Mouse (Mus musculus) left cerebral cortex, adult 9 months (tissue): ENCODE results near the gene Flt3.
A peak's percentile ranks its signal among the peaks of the same experiment; 100 is the strongest.

Source experiments
- DNase-seq, 2 experiments: peaks; one replicate each; pipeline ENCODE4 v3.0.0; 2022; ENCODE audit warnings: low spot score in 2 of 2

Flt3 gene

GRCm38 (mm10) chr5:147410585-147410984 lies 10.3 kb upstream of the Flt3 start:
- no peak for DNase-seq

GRCm38 (mm10) chr5:147408731-147409130 lies 8.4 kb upstream of the Flt3 start:
- DNase-seq: no peak

GRCm38 (mm10) chr5:147406135-147406534 lies 5.8 kb upstream of the Flt3 start:
- DNase-seq: no peak

GRCm38 (mm10) chr5:147402505-147402904 lies 2.2 kb upstream of the Flt3 start:
- peak in 1 of 2 experiments; percentile 55 for DNase-seq

- DNase-seq: no peak
Observed at GRCm38 (mm10) chr5:147401024-147401423, 735 bp upstream of the Flt3 start.

- DNase-seq: no peak
Observed at GRCm38 (mm10) chr5:147400505-147400979, 253 bp upstream of the Flt3 start.

- DNase-seq: no peak
Observed at GRCm38 (mm10) chr5:147395050-147395449, 5.2 kb downstream of the Flt3 start.

GRCm38 (mm10) chr5:147392667-147393213 lies 7.5 kb downstream of the Flt3 start:
- DNase-seq: peak in 1 of 2 experiments; percentile 5

- peak in 1 of 2 experiments; percentile 13 for DNase-seq
Observed at GRCm38 (mm10) chr5:147390772-147391171, 9.5 kb downstream of the Flt3 start.

- no peak for DNase-seq
Observed at GRCm38 (mm10) chr5:147389052-147389451, 11.2 kb downstream of the Flt3 start.

GRCm38 (mm10) chr5:147388376-147389008 lies 11.8 kb downstream of the Flt3 start:
- no peak for DNase-seq

- DNase-seq: no peak
Observed at GRCm38 (mm10) chr5:147386865-147387264, 13.4 kb downstream of the Flt3 start.

- peak in 1 of 2 experiments; percentile 53 for DNase-seq
Observed at GRCm38 (mm10) chr5:147381396-147381795, 18.9 kb downstream of the Flt3 start.

- DNase-seq: no peak
Observed at GRCm38 (mm10) chr5:147379481-147379880, 20.8 kb downstream of the Flt3 start.

GRCm38 (mm10) chr5:147370276-147370675 lies 30.0 kb downstream of the Flt3 start:
- DNase-seq: no peak

GRCm38 (mm10) chr5:147368221-147368620 lies 32.1 kb downstream of the Flt3 start:
- no peak for DNase-seq

GRCm38 (mm10) chr5:147365995-147366765 lies 34.1 kb downstream of the Flt3 start:
- no peak for DNase-seq

- peak in 1 of 2 experiments; percentile 24 for DNase-seq
Observed at GRCm38 (mm10) chr5:147363054-147363453, 37.2 kb downstream of the Flt3 start.

GRCm38 (mm10) chr5:147358481-147358880 lies 41.8 kb downstream of the Flt3 start:
- DNase-seq: no peak

- no peak for DNase-seq
Observed at GRCm38 (mm10) chr5:147357536-147357935, 42.8 kb downstream of the Flt3 start.

- no peak for DNase-seq
Observed at GRCm38 (mm10) chr5:147356260-147357055, 43.8 kb downstream of the Flt3 start.

- DNase-seq: no peak
Observed at GRCm38 (mm10) chr5:147355788-147356187, 44.5 kb downstream of the Flt3 start.
